Mouse (Mus musculus): Measurements from ENCODE around the gene March8. TPM values are rescaled to one million over a fixed set of nuclear protein-coding genes. Genes with fewer than 3 reads are reported as not detected.

The March8 gene
- polyA plus RNA-seq, 1 experiment from 2014 or later = 62.9 TPM

DNA sequence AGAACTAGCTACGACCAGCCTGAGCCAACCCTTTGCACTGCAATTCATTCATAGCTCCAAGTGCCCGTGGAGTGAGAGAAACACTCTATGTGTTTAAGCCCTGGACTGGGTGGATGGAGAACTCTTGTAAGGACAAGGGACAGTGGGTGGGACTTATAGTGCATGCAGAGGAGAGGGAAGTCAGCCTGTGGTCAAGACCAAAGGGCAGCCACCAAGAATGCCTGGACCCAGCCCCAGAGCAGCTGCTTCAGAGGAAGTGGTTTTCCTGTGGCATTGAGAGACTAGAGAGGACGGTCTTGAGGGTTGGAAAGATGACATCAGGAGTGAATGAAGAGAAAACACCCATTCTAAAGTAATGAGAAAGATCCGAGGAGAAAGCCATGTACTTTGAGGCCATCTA lies 118.0 kb downstream of the March8 start:
- Histone ChIP-seq H3K27ac (no peak overlapping the region), H3K4me1 (replicated peaks) (peaks cover 5% of the 10 kb centered on the region), H3K4me3 (no peak overlapping the region), H3K27me3 (peaks cover 23% of the 10 kb centered on the region), H3K4me2 (no peak overlapping the region), H3K9me3 (no peaks in the 10 kb centered on the region), H3K9ac (no peak overlapping the region), H3K36me3 (no peaks in the 10 kb centered on the region)
- 84% methylated on average over 4 of the region's 4 CpGs for WGBS
- ATAC-seq (ENCODE audit: low FRiP score) = no peak

DNA sequence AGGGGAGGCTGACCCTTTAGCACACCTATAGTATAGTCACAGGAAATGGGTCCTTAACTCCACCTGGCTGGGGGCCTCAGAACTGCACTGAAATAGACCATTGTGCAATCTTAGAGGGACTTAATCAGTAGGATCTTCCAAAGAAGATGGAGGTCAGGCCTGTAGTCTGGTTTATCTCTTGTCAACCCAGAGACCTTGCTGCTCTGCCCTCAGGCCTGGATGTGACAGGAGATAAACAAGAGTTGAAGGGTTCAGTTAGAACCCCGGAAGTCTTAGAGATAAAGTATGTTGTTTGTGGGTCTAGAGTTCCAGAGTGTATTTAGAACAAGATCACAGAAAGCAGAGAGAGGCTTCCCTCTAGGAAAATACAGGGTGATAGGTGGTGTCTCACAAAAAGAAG lies 118.7 kb downstream of the March8 start:
- no peaks in the 10 kb centered on the region for H3K36me3 ChIP-seq

DNA sequence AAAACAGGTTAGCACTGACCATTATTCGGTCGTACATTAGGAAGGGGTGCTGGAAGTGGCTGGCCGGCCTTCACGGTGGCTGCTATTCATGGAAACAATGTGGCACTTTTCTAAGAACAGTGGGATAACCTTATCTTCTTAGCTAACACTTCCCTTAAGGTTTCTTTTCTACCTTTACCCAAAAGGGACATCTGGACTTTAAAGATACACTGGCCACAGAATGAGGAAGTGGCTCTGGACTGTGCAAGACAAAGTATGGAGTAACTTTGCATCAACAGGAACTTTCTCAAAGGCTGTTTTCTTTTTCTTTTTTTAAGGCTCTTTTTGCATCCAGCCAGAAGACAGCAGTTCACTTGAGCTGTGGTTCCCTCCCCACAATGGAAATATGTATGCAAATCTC lies 120.9 kb downstream of the March8 start:
- Histone ChIP-seq H3K4me2 (no peak overlapping the region), H3K4me3 (no peak overlapping the region), H3K36me3 (no peaks in the 10 kb centered on the region), H3K27me3 (peaks cover 42% of the 10 kb centered on the region), H3K9me3 (no peaks in the 10 kb centered on the region), H3K9ac (no peak overlapping the region), H3K27ac (no peak overlapping the region), H3K4me1 (replicated peaks) (peaks cover 8% of the 10 kb centered on the region)
- WGBS = 84% methylated on average over 4 of the region's 4 CpGs
- no peak for ATAC-seq (ENCODE audit: low FRiP score)

More for the DNA sequence above, 118.7 kb downstream of the March8 start:
- peaks cover 8% of the 10 kb centered on the region for H3K4me1 ChIP-seq (replicated peaks)
- H3K27me3 ChIP-seq = peaks cover 30% of the 10 kb centered on the region
- no peak overlapping the region for H3K4me2 ChIP-seq
- H3K4me3 ChIP-seq = no peak overlapping the region
- no peaks in the 10 kb centered on the region for H3K9me3 ChIP-seq
- no peak for ATAC-seq (ENCODE audit: low FRiP score)
- H3K9ac ChIP-seq = no peak overlapping the region
- H3K27ac ChIP-seq = no peak overlapping the region
- 90% methylated on average over 1 of the region's 1 CpGs for WGBS

Other genes starting within 250 kb of the March8 start
- gene Tmcc1, start 144.5 kb upstream of the March8 start, polyA plus RNA-seq (2015; fragmentation: Nextera tagmentation; extraction: Ambion mirVana) = 34.4 and 35.0 TPM in 2 replicates
- gene Washc2, start 130.0 kb upstream of the March8 start, polyA plus RNA-seq (2015; fragmentation: Nextera tagmentation; extraction: Ambion mirVana) = 66.1 and 70.9 TPM in 2 replicates
- 7.0 and 8.3 TPM in 2 replicates for gene Zfand4, start 73.8 kb upstream of the March8 start, polyA plus RNA-seq (2015; fragmentation: Nextera tagmentation; extraction: Ambion mirVana)
- 0.57 and 0.73 TPM in 2 replicates for gene Alox5, start 123.2 kb downstream of the March8 start, polyA plus RNA-seq (2015; fragmentation: Nextera tagmentation; extraction: Ambion mirVana)
- gene Olfr211, start 151.1 kb downstream of the March8 start, polyA plus RNA-seq (2015; fragmentation: Nextera tagmentation; extraction: Ambion mirVana) = not detected in 2 replicates
- gene Olfr212, start 168.5 kb downstream of the March8 start, polyA plus RNA-seq (2015; fragmentation: Nextera tagmentation; extraction: Ambion mirVana) = not detected in 2 replicates
- not detected in 2 replicates for gene Olfr213, start 200.4 kb downstream of the March8 start, polyA plus RNA-seq (2015; fragmentation: Nextera tagmentation; extraction: Ambion mirVana)
- gene Gm5580, start 213.1 kb downstream of the March8 start, polyA plus RNA-seq (2015; fragmentation: Nextera tagmentation; extraction: Ambion mirVana) = 0.39 and 0.44 TPM in 2 replicates
- not detected in 2 replicates for gene Olfr214, start 216.2 kb downstream of the March8 start, polyA plus RNA-seq (2015; fragmentation: Nextera tagmentation; extraction: Ambion mirVana)
- gene Olfr215, start 246.2 kb downstream of the March8 start, polyA plus RNA-seq (2015; fragmentation: Nextera tagmentation; extraction: Ambion mirVana) = not detected in 2 replicates

Measured in hindbrain, embryonic 13.5 days (tissue).